Mouse (Mus musculus) liver, postnatal 0 days (tissue): ENCODE results near the gene Pip4k2a.
A peak's percentile ranks its signal among the peaks of the same experiment; 100 is the strongest.

Experiments
- CTCF ChIP-seq: sonication (generic); IDR thresholded peaks from 2 replicates; pipeline ENCODE4 v1.5.1; 2016; ENCODE audit warnings: antibody characterized with exemption, low read depth
- EP300 ChIP-seq: IDR thresholded peaks from 2 replicates; pipeline ENCODE4 v1.6.1; 2016; ENCODE audit warnings: antibody characterized with exemption, low read depth, mild to moderate bottlenecking

- TF ChIP-seq CTCF (peak; percentile 50), EP300 (peak; percentile 91)
Measured at GRCm38 (mm10) chr2:18935581-18936027, 62.3 kb downstream of the Pip4k2a start.
